Mouse (Mus musculus) MEL (cell line): ENCODE results near the gene Gucd1. TPM values are rescaled to one million over a fixed set of nuclear protein-coding genes. Genes with fewer than 3 reads are reported as not detected.

Experiments
- DNase-seq: peaks from one replicate; pipeline ENCODE4 v3.0.0; 2011; ENCODE audit warnings: low read depth, low spot score
- H3K27ac ChIP-seq: 2 replicates; pipeline ENCODE4 v1.5.1; 2012; ENCODE audit warnings: low read depth, mild to moderate bottlenecking, control low read depth, low read length, moderate library complexity; ENCODE audit not compliant: control insufficient read depth
- H3K27me3 ChIP-seq, 2 experiments: fragments of 150-350 bp in 1 of 2; sonication (generic) in 1 of 2; 2 replicates each; pipeline ENCODE4 v1.6.1; 2012; ENCODE audit warnings: low read length in 2 of 2, mild to moderate bottlenecking in 2 of 2, improper control_type of control experiment in 1 of 2, moderate library complexity in 1 of 2; ENCODE audit not compliant: insufficient read depth in 2 of 2, control insufficient read depth in 1 of 2
- H3K36me3 ChIP-seq, 2 experiments: 2 replicates each; pipeline ENCODE4 v1.6.1; 2012 to 2014; ENCODE audit warnings: low read length in 2 of 2, improper control_type of control experiment in 1 of 2, inconsistent platforms in 1 of 2, mild to moderate bottlenecking in 1 of 2; ENCODE audit not compliant: insufficient read depth in 2 of 2, control insufficient read depth in 1 of 2
- H3K4me1 ChIP-seq, 2 experiments: fragments of 150-350 bp in 1 of 2; sonication (generic) in 1 of 2; 2 replicates each; pipeline ENCODE4 v1.6.1; 2012; ENCODE audit warnings: low read length in 2 of 2, improper control_type of control experiment in 1 of 2, mild to moderate bottlenecking in 1 of 2; ENCODE audit not compliant: insufficient read depth in 2 of 2, control insufficient read depth in 1 of 2
- H3K4me3 ChIP-seq, 2 experiments: fragments of 150-350 bp in 1 of 2; sonication (generic) in 1 of 2; 2 replicates each; pipeline ENCODE4 v1.5.1; 2012; ENCODE audit warnings: low read depth in 2 of 2, low read length in 2 of 2, mild to moderate bottlenecking in 2 of 2, moderate library complexity in 2 of 2, control low read depth in 1 of 2, improper control_type of control experiment in 1 of 2; ENCODE audit not compliant: control insufficient read depth in 1 of 2, insufficient read depth in 1 of 2
- H3K79me2 ChIP-seq: 2 replicates; pipeline ENCODE4 v1.6.1; 2012; ENCODE audit warnings: mild to moderate bottlenecking, low read length, moderate library complexity; ENCODE audit not compliant: control insufficient read depth, poor library complexity, insufficient read depth
- H3K9ac ChIP-seq: 2 replicates; pipeline ENCODE4 v1.6.1; 2012; ENCODE audit warnings: low read depth, mild to moderate bottlenecking, control low read depth, low read length, moderate library complexity; ENCODE audit not compliant: control insufficient read depth, poor library complexity, severe bottlenecking
- H3K9me3 ChIP-seq: fragments of 150-350 bp; sonication (generic); replicated peaks from 2 replicates; pipeline ENCODE4 v1.6.1; 2012; ENCODE audit warnings: mild to moderate bottlenecking, low read length, improper control_type of control experiment, moderate library complexity; ENCODE audit not compliant: insufficient read depth
- BHLHE40 ChIP-seq: IDR thresholded peaks from 2 replicates; pipeline ENCODE4 v1.6.1; 2012; ENCODE audit warnings: low read depth, mild to moderate bottlenecking, inconsistent platforms, low read length, improper control_type of control experiment, borderline replicate concordance
- CHD2 ChIP-seq: IDR thresholded peaks from 2 replicates; pipeline ENCODE4 v1.6.1; 2011; ENCODE audit warnings: low read length, improper control_type of control experiment
- ELF1 ChIP-seq: IDR thresholded peaks from 2 replicates; pipeline ENCODE4 v1.6.1; 2014; ENCODE audit warnings: low read depth, mild to moderate bottlenecking, inconsistent platforms, low read length, improper control_type of control experiment, moderate library complexity
- GATA1 ChIP-seq: IDR thresholded peaks from 2 replicates; pipeline ENCODE4 v1.6.1; 2011; ENCODE audit warnings: low read depth, low read length, improper control_type of control experiment
- HCFC1 ChIP-seq: IDR thresholded peaks from 2 replicates; pipeline ENCODE4 v1.6.1; 2012; ENCODE audit warnings: low read depth, mild to moderate bottlenecking, inconsistent platforms, low read length, improper control_type of control experiment, moderate library complexity
- JUND ChIP-seq: IDR thresholded peaks from 2 replicates; pipeline ENCODE4 v1.6.1; 2011; ENCODE audit warnings: low read depth, mild to moderate bottlenecking, improper control_type of control experiment, low read length
- MAX ChIP-seq: IDR thresholded peaks from 2 replicates; pipeline ENCODE4 v1.6.1; 2011; ENCODE audit warnings: low read length, improper control_type of control experiment
- MXI1 ChIP-seq: IDR thresholded peaks from 2 replicates; pipeline ENCODE4 v1.6.1; 2011; ENCODE audit warnings: mild to moderate bottlenecking, low read depth, low read length, improper control_type of control experiment
- MYB ChIP-seq: IDR thresholded peaks from 2 replicates; pipeline ENCODE4 v1.6.1; 2011; ENCODE audit warnings: mild to moderate bottlenecking, low read depth, low read length, improper control_type of control experiment
- NELFE ChIP-seq: IDR thresholded peaks from 2 replicates; pipeline ENCODE4 v1.6.1; 2011; ENCODE audit warnings: low read depth, low read length, improper control_type of control experiment
- NRF1 ChIP-seq: IDR thresholded peaks from 2 replicates; pipeline ENCODE4 v1.6.1; 2014; ENCODE audit warnings: low read depth, mild to moderate bottlenecking, inconsistent platforms, low read length, improper control_type of control experiment, moderate library complexity; ENCODE audit not compliant: poor library complexity, insufficient read depth, severe bottlenecking
- POLR2A ChIP-seq, 2 experiments: IDR thresholded peaks; 2 replicates each; pipeline ENCODE4 v1.6.1; 2011 to 2012; ENCODE audit warnings: low read length in 2 of 2, mild to moderate bottlenecking in 2 of 2, control low read depth in 1 of 2, improper control_type of control experiment in 1 of 2, low read depth in 1 of 2, moderate library complexity in 1 of 2; ENCODE audit not compliant: control insufficient read depth in 1 of 2, insufficient read depth in 1 of 2, poor library complexity in 1 of 2
- POLR2AphosphoS2 ChIP-seq: IDR thresholded peaks from 2 replicates; pipeline ENCODE4 v1.6.1; 2011; ENCODE audit warnings: low read length, improper control_type of control experiment
- SIN3A ChIP-seq: IDR thresholded peaks from 2 replicates; pipeline ENCODE4 v1.6.1; 2012; ENCODE audit warnings: low read length, improper control_type of control experiment, inconsistent platforms
- TBP ChIP-seq: IDR thresholded peaks from 2 replicates; pipeline ENCODE4 v1.8.0; 2011; ENCODE audit warnings: low read depth, low read length, improper control_type of control experiment
- USF1 ChIP-seq: IDR thresholded peaks from 2 replicates; pipeline ENCODE4 v1.6.1; 2014; ENCODE audit warnings: low read depth, mild to moderate bottlenecking, inconsistent platforms, low read length, improper control_type of control experiment, moderate library complexity
- USF2 ChIP-seq, 2 experiments: IDR thresholded peaks; 2 replicates each; pipeline ENCODE4 v1.6.1; 2011 to 2012; ENCODE audit warnings: improper control_type of control experiment in 2 of 2, low read length in 2 of 2, borderline replicate concordance in 1 of 2, inconsistent platforms in 1 of 2, low read depth in 1 of 2, mild to moderate bottlenecking in 1 of 2; ENCODE audit not compliant: insufficient read depth in 1 of 2
- ZC3H11A ChIP-seq: IDR thresholded peaks from 2 replicates; pipeline ENCODE4 v1.6.1; 2012; ENCODE audit warnings: low read depth, mild to moderate bottlenecking, inconsistent platforms, low read length, improper control_type of control experiment
- ZMIZ1 ChIP-seq: IDR thresholded peaks from 2 replicates; pipeline ENCODE4 v1.6.1; 2012; ENCODE audit warnings: low read depth, mild to moderate bottlenecking, inconsistent platforms, low read length, improper control_type of control experiment, moderate library complexity
- ZNF384 ChIP-seq: IDR thresholded peaks from 2 replicates; pipeline ENCODE4 v1.6.1; 2012; ENCODE audit warnings: low read depth, mild to moderate bottlenecking, inconsistent platforms, low read length, improper control_type of control experiment
- polyA plus RNA-seq, 2 experiments: library from polyadenylated mRNA; stranded (reverse) in 1 of 2; unstranded in 1 of 2; fragments of >175 nt in 1 of 2; fragments of >200 nt in 1 of 2; gene quantifications; 2 replicates each; pipeline versions ENCODE4 v1.2.1 to v1.2.4; 2012; ENCODE audit warnings: low replicate concordance in 2 of 2, low read depth in 1 of 2; ENCODE audit not compliant: insufficient read length in 2 of 2, insufficient read depth in 1 of 2, missing spikeins in 1 of 2
- total RNA-seq: library from RNA; depleted of rRNA; stranded (reverse); fragments of 300-350 nt; gene quantifications from 2 replicates; pipeline ENCODE4 v1.2.3, GENCODE M21; 2012

Gene Gucd1
- total and polyA plus RNA-seq, 3 experiments: 18.7 to 30.7 TPM; not detected in 1

- DNase-seq: peak; percentile 88
- Histone ChIP-seq H3K9ac (peak overlapping the region; percentile 93), H3K27ac (peak overlapping the region; percentile 56), H3K9me3 (no peaks in the 10 kb centered on the region), H3K79me2 (peaks cover 2% of the 10 kb centered on the region; the same call in 1 of the 2 replicates), H3K27me3 (peaks cover 2 to 4% of the 10 kb centered on the region in 2 experiments; a peak in 3 of 4 replicates), H3K36me3 (peaks cover 0 to 5% of the 10 kb centered on the region in 2 experiments; a peak in 2 of 4 replicates), H3K4me1 (peaks cover 0 to 6% of the 10 kb centered on the region in 2 experiments; a peak in 3 of 4 replicates), H3K4me3 (peak overlapping the region; percentile 89 to 99)
- TF ChIP-seq TBP (peak; percentile 84), ELF1 (peak; percentile 83), POLR2A (IDR thresholded peaks at IDR 0.05; ENCODE audit: control insufficient read depth in 1 of 2, insufficient read depth in 1 of 2, low read depth in 1 of 2, low read length in 2 of 2, poor library complexity in 1 of 2) (peak; percentile 65 to 92), ZNF384 (no peak), NELFE (peak; percentile 77), ZMIZ1 (0 out of 2 replicates have a peak, but pooled peaks have one; percentile 66), SIN3A (peak; percentile 55), GATA1 (0 out of 2 replicates have a peak, but pooled peaks have one; percentile 2), CHD2 (peak; percentile 38; the same call in 1 of the 2 replicates), USF1 (no peak), HCFC1 (peak; percentile 65; the same call in 1 of the 2 replicates), MXI1 (no peak; the same call in 1 of the 2 replicates), POLR2AphosphoS2 (peak; percentile 68; the same call in 1 of the 2 replicates)
These were observed 152.5 kb downstream of the Gucd1 start for GRCm38 (mm10) chr10:75365231-75365633.

GRCm38 (mm10) chr10:75364796-75365195 lies 153.0 kb downstream of the Gucd1 start:
- Histone ChIP-seq H3K36me3 (peaks cover 0 to 5% of the 10 kb centered on the region in 2 experiments; a peak in 2 of 4 replicates), H3K27me3 (peaks cover 2 to 4% of the 10 kb centered on the region in 2 experiments; a peak in 3 of 4 replicates), H3K4me3 (peak overlapping the region; percentile 89 to 99), H3K4me1 (peaks cover 0 to 6% of the 10 kb centered on the region in 2 experiments; a peak in 3 of 4 replicates), H3K9me3 (no peaks in the 10 kb centered on the region), H3K27ac (peak overlapping the region; percentile 55), H3K9ac (peak overlapping the region; percentile 58; the same call in 1 of the 2 replicates), H3K79me2 (peaks cover 2% of the 10 kb centered on the region; the same call in 1 of the 2 replicates)
- TF ChIP-seq JUND: no peak
- TF ChIP-seq SIN3A: no peak
- peak; percentile 92 for TF ChIP-seq USF1
- peak; percentile 40; the same call in 1 of the 2 replicates for TF ChIP-seq BHLHE40
- no peak for TF ChIP-seq ZC3H11A
- no peak for TF ChIP-seq MYB
- TF ChIP-seq ELF1: no peak
- TF ChIP-seq NRF1: no peak
- peak in 1 of 2 experiments; percentile 76; a peak in 2 of 4 replicates for TF ChIP-seq USF2 (IDR thresholded peaks at IDR 0.05; ENCODE audit: borderline replicate concordance in 1 of 2, insufficient read depth in 1 of 2, low read depth in 1 of 2, low read length in 2 of 2)
- no peak for TF ChIP-seq POLR2AphosphoS2
- peak; percentile 88 for TF ChIP-seq MAX
- DNase-seq: peak; percentile 66
